Mouse (Mus musculus) megakaryocyte, embryonic 14.5 days (primary cell): ENCODE results near the gene Islr.

Experiments used
- FLI1 ChIP-seq: IDR thresholded peaks from 2 replicates; pipeline ENCODE4 v1.6.1; 2012; ENCODE audit warnings: low read length, inconsistent platforms, mixed read lengths
- GATA1 ChIP-seq: IDR thresholded peaks from 3 replicates; pipeline ENCODE4 v1.6.1; 2012; ENCODE audit warnings: mixed read lengths, low read length, inconsistent platforms, borderline replicate concordance

GRCm38 (mm10) chr9:58210304-58210627 lies 6.2 kb upstream of the Islr start:
- no peak for TF ChIP-seq GATA1
- TF ChIP-seq FLI1 = no peak
